Mouse (Mus musculus) retina, adult 2 months (tissue): ENCODE results near the gene Lrrc20.
"Not testable (repeated sequence)": the region's sequence is repeated elsewhere in the genome, so short reads cannot be mapped to it uniquely, and the experiment has no call there.

Source experiments
- DNase-seq: peaks from one replicate; pipeline ENCODE4 v3.0.0-alpha.2; 2012; ENCODE audit warnings: low read depth, low spot score

Gene Lrrc20

GRCm38 (mm10) chr10:61475594-61476439 lies at the start of gene Lrrc20:
Gene Lrrc20 (plus strand): TSS chr10:61475801.
- peak; percentile 75 for DNase-seq

- DNase-seq: no peak
Measured at GRCm38 (mm10) chr10:61426251-61426757, 49.3 kb upstream of the Lrrc20 start.

- DNase-seq: no peak
Measured at GRCm38 (mm10) chr10:61427951-61428350, 47.6 kb upstream of the Lrrc20 start.

GRCm38 (mm10) chr10:61428416-61428815 lies 47.2 kb upstream of the Lrrc20 start:
- no peak for DNase-seq

- no peak for DNase-seq
Measured at GRCm38 (mm10) chr10:61429043-61429442, 46.6 kb upstream of the Lrrc20 start.

- no peak for DNase-seq
Measured at GRCm38 (mm10) chr10:61431375-61431774, 44.2 kb upstream of the Lrrc20 start.

GRCm38 (mm10) chr10:61440202-61440800 lies 35.3 kb upstream of the Lrrc20 start:
- DNase-seq: no peak

- no peak for DNase-seq
Measured at GRCm38 (mm10) chr10:61443456-61443855, 32.1 kb upstream of the Lrrc20 start.

GRCm38 (mm10) chr10:61443876-61444275 lies 31.7 kb upstream of the Lrrc20 start:
- no peak for DNase-seq

- no peak for DNase-seq
Measured at GRCm38 (mm10) chr10:61445016-61445415, 30.6 kb upstream of the Lrrc20 start.

- no peak for DNase-seq
Measured at GRCm38 (mm10) chr10:61447581-61448353, 27.8 kb upstream of the Lrrc20 start.

- no peak for DNase-seq
Measured at GRCm38 (mm10) chr10:61448834-61449233, 26.8 kb upstream of the Lrrc20 start.

GRCm38 (mm10) chr10:61451463-61451930 lies 24.1 kb upstream of the Lrrc20 start:
- no peak for DNase-seq

GRCm38 (mm10) chr10:61451931-61452617 lies 23.5 kb upstream of the Lrrc20 start:
- DNase-seq: no peak

GRCm38 (mm10) chr10:61452645-61453044 lies 23.0 kb upstream of the Lrrc20 start, which contains the start of gene Eif4ebp2:
Gene Eif4ebp2 (minus strand): TSS chr10:61452661.
- DNase-seq: peak; percentile 98

GRCm38 (mm10) chr10:61453171-61453570 lies 22.4 kb upstream of the Lrrc20 start:
- not testable (repeated sequence) for DNase-seq

- no peak for DNase-seq
Measured at GRCm38 (mm10) chr10:61457182-61457581, 18.4 kb upstream of the Lrrc20 start.

- no peak for DNase-seq
Measured at GRCm38 (mm10) chr10:61465009-61465408, 10.6 kb upstream of the Lrrc20 start.

- no peak for DNase-seq
Measured at GRCm38 (mm10) chr10:61466242-61466641, 9.4 kb upstream of the Lrrc20 start.

GRCm38 (mm10) chr10:61466873-61467272 lies 8.7 kb upstream of the Lrrc20 start:
- no peak for DNase-seq

GRCm38 (mm10) chr10:61468900-61469299 lies 6.7 kb upstream of the Lrrc20 start:
- no peak for DNase-seq
